Mouse (Mus musculus) megakaryocyte progenitor cell, adult 5-6 weeks (primary cell): ENCODE data around the gene Fam98b. TPM values are rescaled to one million over a fixed set of nuclear protein-coding genes. Genes with fewer than 3 reads are reported as not detected.
A peak's percentile ranks its signal among the peaks of the same experiment; 100 is the strongest.

Source experiments
- ATAC-seq: replicated peaks from 2 replicates; pipeline ENCODE4 v1.8.0; 2016; ENCODE audit warnings: mild to moderate bottlenecking, moderate TSS enrichment, inconsistent platforms; ENCODE audit not compliant: poor library complexity
- total RNA-seq, 2 experiments: library from RNA; stranded (forward) in 1 of 2; stranded (reverse) in 1 of 2; fragments of 157-497, 149-512 nt in 1 of 2; fragments of 200-1000 nt in 1 of 2; gene quantifications; 2 replicates each; pipeline versions ENCODE4 v1.2.3 to v1.2.4; 2015 to 2017

Fam98b gene
- 40.8 and 43.5 TPM in 2 replicates for total RNA-seq (2015)
- total RNA-seq (2017) = 15.8 and 19.1 TPM in 2 replicates

- ATAC-seq = peak; percentile 94
These were observed at the start of gene Fam98b for GRCm38 (mm10) chr2:117249255-117250000. Gene Fam98b, plus strand, starts transcription at chr2:117249739.

GRCm38 (mm10) chr2:117200869-117201338, 48.6 kb upstream of the Fam98b start:
- no peak for ATAC-seq

GRCm38 (mm10) chr2:117203350-117203749, 46.2 kb upstream of the Fam98b start:
- ATAC-seq = no peak

- ATAC-seq = no peak
These were observed 45.0 kb upstream of the Fam98b start for GRCm38 (mm10) chr2:117204534-117204933.

GRCm38 (mm10) chr2:117205066-117205465, 44.5 kb upstream of the Fam98b start:
- ATAC-seq = no peak

GRCm38 (mm10) chr2:117210416-117211085, 39.0 kb upstream of the Fam98b start:
- 0 out of 2 replicates have a peak, but pooled peaks have one; percentile 26 for ATAC-seq

GRCm38 (mm10) chr2:117216152-117216551, 33.4 kb upstream of the Fam98b start:
- ATAC-seq = peak; percentile 64

GRCm38 (mm10) chr2:117217695-117218216, 31.8 kb upstream of the Fam98b start:
- ATAC-seq = no peak

GRCm38 (mm10) chr2:117219536-117219935, 30.0 kb upstream of the Fam98b start:
- no peak for ATAC-seq

- no peak for ATAC-seq
These were observed 26.9 kb upstream of the Fam98b start for GRCm38 (mm10) chr2:117222651-117223050.

- ATAC-seq = no peak
These were observed 20.9 kb upstream of the Fam98b start for GRCm38 (mm10) chr2:117228601-117229125.

- ATAC-seq = no peak
These were observed 19.3 kb upstream of the Fam98b start for GRCm38 (mm10) chr2:117230261-117230660.

GRCm38 (mm10) chr2:117231257-117231656, 18.3 kb upstream of the Fam98b start:
- peak; percentile 98 for ATAC-seq

- ATAC-seq = 0 out of 2 replicates have a peak, but pooled peaks have one; percentile 26
These were observed 7.6 kb upstream of the Fam98b start for GRCm38 (mm10) chr2:117241953-117242352.

- ATAC-seq = peak; percentile 29
These were observed 517 bp downstream of the Fam98b start for GRCm38 (mm10) chr2:117250001-117250510.

- no peak for ATAC-seq
These were observed 5.9 kb downstream of the Fam98b start for GRCm38 (mm10) chr2:117255415-117255814.

- 0 out of 2 replicates have a peak, but pooled peaks have one; percentile 35 for ATAC-seq
These were observed 8.1 kb downstream of the Fam98b start for GRCm38 (mm10) chr2:117257617-117258016.

GRCm38 (mm10) chr2:117262184-117262583, 12.6 kb downstream of the Fam98b start:
- peak; percentile 61 for ATAC-seq

GRCm38 (mm10) chr2:117263786-117264408, 14.4 kb downstream of the Fam98b start:
- ATAC-seq = peak; percentile 98

GRCm38 (mm10) chr2:117288291-117288690, 38.8 kb downstream of the Fam98b start:
- no peak for ATAC-seq
